Mouse (Mus musculus): ENCODE results near the gene Acot4. TPM values are rescaled to one million over a fixed set of nuclear protein-coding genes. Genes with fewer than 3 reads are reported as not detected.
"Not testable (repeated sequence)": the region's sequence is repeated elsewhere in the genome, so short reads cannot be mapped to it uniquely, and the experiment has no call there.

Acot4 gene
- total RNA-seq, 2 experiments from 2014 or later = 3.7 to 6.4 TPM

GRCm38 (mm10) chr12:84069582-84069981, 31.4 kb downstream of the Acot4 start:
- not testable (repeated sequence) for DNase-seq (ENCODE audit: low spot score in 2 of 2)

DNA sequence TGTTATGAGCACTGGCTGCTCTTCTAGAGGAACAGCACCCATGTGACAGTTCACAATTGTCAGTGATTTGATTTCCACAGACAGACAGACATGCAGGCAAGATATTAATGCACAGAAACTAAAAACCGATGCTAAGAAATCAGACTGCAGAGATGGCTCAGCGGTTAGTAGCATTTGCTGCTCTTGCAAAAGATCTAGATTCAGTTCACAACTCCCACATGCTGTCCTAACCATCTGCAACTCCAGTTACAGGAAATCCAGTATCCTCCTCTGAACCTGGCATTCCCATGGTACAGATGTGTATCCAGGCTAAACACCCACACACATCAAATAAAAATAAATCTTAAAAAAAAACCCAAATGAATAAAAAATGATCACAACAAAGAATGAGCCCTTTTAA, 33.5 kb downstream of the Acot4 start:
- DNase-seq (ENCODE audit: low spot score in 2 of 2) = no peak

- DNase-seq (ENCODE audit: low spot score in 2 of 2) = no peak
These were observed 39.3 kb downstream of the Acot4 start for GRCm38 (mm10) chr12:84077371-84077990.

DNA sequence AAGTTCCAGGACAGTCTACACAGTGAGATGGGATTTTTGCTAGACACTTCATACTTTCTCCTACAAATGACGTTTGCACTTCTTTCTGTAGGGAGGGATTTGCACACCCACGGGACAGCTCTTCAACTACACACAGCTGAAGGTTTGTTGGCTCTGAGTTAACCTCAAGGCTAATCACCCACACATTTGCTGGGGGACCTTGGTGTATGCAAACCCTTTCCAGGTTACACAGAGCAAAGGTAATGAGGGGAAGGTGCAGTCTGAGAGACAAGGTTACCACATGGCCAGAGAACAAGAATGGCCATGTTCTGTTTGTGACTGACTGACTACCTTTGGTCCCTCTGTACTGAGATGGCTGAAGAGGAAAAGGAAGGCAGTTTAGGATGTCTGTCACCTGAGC, 45.7 kb downstream of the Acot4 start:
- no peak for DNase-seq (ENCODE audit: low spot score in 2 of 2)

- DNase-seq (ENCODE audit: low spot score in 2 of 2) = no peak
These were observed 46.4 kb downstream of the Acot4 start for GRCm38 (mm10) chr12:84084581-84084980.

DNA sequence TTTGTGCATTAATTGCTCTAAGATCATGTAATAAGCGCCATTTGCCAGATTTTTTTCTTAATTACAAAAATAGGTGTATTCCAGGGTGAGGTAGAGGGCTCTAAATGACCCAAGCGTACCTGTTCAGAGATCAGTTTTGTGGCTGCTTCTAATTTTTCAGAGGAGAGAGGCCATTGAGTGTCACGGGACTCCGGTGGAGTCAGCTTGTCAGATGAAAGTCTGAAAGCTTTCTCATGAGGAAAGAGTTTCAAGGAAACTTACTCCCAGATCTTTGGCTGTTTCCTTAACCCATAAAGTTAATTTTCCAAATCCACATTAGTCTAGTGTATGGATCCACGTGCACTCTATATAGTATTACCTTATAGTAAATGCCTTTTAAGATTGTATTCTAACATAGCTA, 56.5 kb downstream of the Acot4 start:
- DNase-seq (ENCODE audit: low spot score in 2 of 2) = not testable (repeated sequence)

Other genes with a start within 250 kb of the Acot4 start
- 10 to 100 TPM; 46.9 to 48.3 TPM for gene Numb, start 116.4 kb upstream of the Acot4 start, total RNA-seq (2021)
- 10 to 100 TPM; 15.9 to 16.7 TPM for gene Riox1, start 87.8 kb upstream of the Acot4 start, total RNA-seq (2021)
- gene Heatr4, start 53.5 kb upstream of the Acot4 start, total RNA-seq (2021) = not detected
- 10 to 100 TPM; 31.3 to 32.8 TPM for gene Acot2, start 50.5 kb upstream of the Acot4 start, total RNA-seq (2021)
- gene Acot1, start 28.9 kb upstream of the Acot4 start, total RNA-seq (2021) = 10 to 100 TPM; 21.4 to 36.5 TPM
- gene Gm49366, start 556 bp downstream of the Acot4 start, total RNA-seq (2021) = not detected
- gene Acot3, start 13.8 kb downstream of the Acot4 start, total RNA-seq (2021) = 1 to 10 TPM; 1.5 to 2.4 TPM
- gene Acot5, start 30.9 kb downstream of the Acot4 start, total RNA-seq (2021) = under 1 TPM; 0.25 TPM
- gene Acot6, start 62.3 kb downstream of the Acot4 start, total RNA-seq (2021) = 1 to 10 TPM; 5.8 to 6.2 TPM
- 10 to 100 TPM; 17.6 to 18.2 TPM for gene Dnal1, start 76.0 kb downstream of the Acot4 start, total RNA-seq (2021)
- gene Pnma1, start 110.1 kb downstream of the Acot4 start, total RNA-seq (2021) = 1 to 10 TPM in 1 of 2 experiments, under 1 TPM in 1; 0.92 to 1.0 TPM
- 10 to 100 TPM; 30.2 to 34.8 TPM for gene Elmsan1, start 180.5 kb downstream of the Acot4 start, total RNA-seq (2021)
- 10 to 100 TPM; 57.3 to 66.2 TPM for gene Ptgr2, start 246.9 kb downstream of the Acot4 start, total RNA-seq (2021)

Data from adrenal gland, postnatal 4 days (tissue).